Mouse (Mus musculus) lung, adult 2 months (tissue): Measurements from ENCODE around the gene Dxo.

Experiments used
- CTCF ChIP-seq: fragments of 200-500 bp; IDR thresholded peaks from 2 replicates; pipeline ENCODE4 v1.5.1; 2011; ENCODE audit warnings: mild to moderate bottlenecking, low read length, control low read depth; ENCODE audit not compliant: insufficient read depth
- POLR2A ChIP-seq: fragments of 200-500 bp; IDR thresholded peaks from 2 replicates; pipeline ENCODE4 v1.6.1; 2011; ENCODE audit warnings: low read depth, mild to moderate bottlenecking, control low read depth, low read length, borderline replicate concordance; ENCODE audit errors: extremely low read depth

- no peak for TF ChIP-seq POLR2A
- TF ChIP-seq CTCF, result no peak
Observed at GRCm38 (mm10) chr17:34858670-34859069, 21.9 kb downstream of the Dxo start.
